Mouse (Mus musculus) kidney, embryonic 14.5 days (tissue): Measurements from ENCODE around the gene Ip6k1. TPM values are rescaled to one million over a fixed set of nuclear protein-coding genes. Genes with fewer than 3 reads are reported as not detected.

Experiments
- ATAC-seq: fragments of 200-750 bp; cut with Nextera tagmentation; 2 replicates; pipeline ENCODE4 v1.8.0; 2017; ENCODE audit warnings: moderate number of reproducible peaks, mild to moderate bottlenecking, moderate TSS enrichment, moderate library complexity; ENCODE audit not compliant: low FRiP score, low TSS enrichment
- H3K27ac ChIP-seq: fragments of 300-500 bp; sonication (generic); 2 replicates; pipeline ENCODE4 v1.5.1; 2014; ENCODE audit warnings: low read depth, mild to moderate bottlenecking, low read length, moderate library complexity, mixed read lengths
- H3K27me3 ChIP-seq: fragments of 300-500 bp; sonication (generic); 2 replicates; pipeline ENCODE4 v1.6.1; 2014; ENCODE audit warnings: mild to moderate bottlenecking, low read length; ENCODE audit not compliant: control insufficient read depth, insufficient read depth
- H3K36me3 ChIP-seq: fragments of 300-500 bp; sonication (generic); 2 replicates; pipeline ENCODE4 v1.6.1; 2014; ENCODE audit warnings: low read length, mixed read lengths; ENCODE audit not compliant: control insufficient read depth, insufficient read depth
- H3K4me1 ChIP-seq: fragments of 300-500 bp; sonication (generic); 2 replicates; pipeline ENCODE4 v1.6.1; 2014; ENCODE audit warnings: low read length, mixed read lengths; ENCODE audit not compliant: control insufficient read depth, insufficient read depth
- H3K4me2 ChIP-seq: fragments of 300-500 bp; sonication (generic); replicated peaks from 2 replicates; pipeline ENCODE4 v1.6.1; 2014; ENCODE audit warnings: low read depth, mild to moderate bottlenecking, low read length
- H3K4me3 ChIP-seq: fragments of 300-500 bp; sonication (generic); 2 replicates; pipeline ENCODE4 v1.5.1; 2014; ENCODE audit warnings: mild to moderate bottlenecking, low read length
- H3K9ac ChIP-seq: fragments of 300-500 bp; sonication (generic); 2 replicates; pipeline ENCODE4 v1.6.1; 2014; ENCODE audit warnings: low read depth, mild to moderate bottlenecking, low read length, moderate library complexity
- H3K9me3 ChIP-seq: fragments of 300-500 bp; sonication (generic); 2 replicates; pipeline ENCODE4 v1.6.1; 2016; ENCODE audit warnings: low read length; ENCODE audit not compliant: control insufficient read depth
- WGBS: fragments of 180-500 bp; shearing (Covaris S2); extraction: QIAGEN DNeasy Blood & Tissue Kit; methylation state at CpG from one replicate; pipeline ENCODE4 v1.1.7; 2014; 5-methylcytosine and 5-hydroxymethylcytosine counted together
- polyA plus RNA-seq: library from polyadenylated mRNA; unstranded; fragments of >200 nt; fragmentation: Nextera tagmentation; extraction: Ambion mirVana; gene quantifications from 2 replicates; pipeline ENCODE4 v1.2.1, GENCODE M21; 2014

Ip6k1 gene
- polyA plus RNA-seq, 1 experiment from 2014 or later: 28.4 TPM

- Histone ChIP-seq H3K27ac (no peak overlapping the region), H3K27me3 (no peaks in the 10 kb centered on the region), H3K9ac (no peak overlapping the region), H3K4me2 (no peak overlapping the region), H3K36me3 (peaks cover 51% of the 10 kb centered on the region), H3K4me3 (no peak overlapping the region), H3K4me1 (peaks cover 22% of the 10 kb centered on the region), H3K9me3 (no peaks in the 10 kb centered on the region)
- 93% methylated on average over 15 of the region's 15 CpGs for WGBS
- no peak for ATAC-seq
These were observed 49.1 kb downstream of the Ip6k1 start for GRCm38 (mm10) chr9:108051184-108051930.

DNA sequence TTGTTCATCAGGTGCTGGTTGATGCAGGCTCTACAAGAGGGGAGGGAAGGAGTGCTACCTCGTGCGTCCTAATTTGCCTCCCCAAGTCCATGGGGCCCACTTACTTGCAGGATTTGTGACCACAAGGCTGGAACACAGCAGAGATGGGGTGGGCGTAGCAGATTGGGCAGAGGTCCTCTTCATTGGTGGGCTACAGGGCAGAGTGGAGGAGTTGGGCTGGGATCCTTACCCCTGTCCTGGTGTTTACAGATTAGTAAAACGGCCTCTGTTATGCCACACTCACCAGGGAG lies 49.6 kb downstream of the Ip6k1 start:
- H3K9me3 ChIP-seq: no peaks in the 10 kb centered on the region
- H3K9ac ChIP-seq: no peak overlapping the region
- H3K36me3 ChIP-seq: peaks cover 48% of the 10 kb centered on the region
- ATAC-seq: no peak
- no peak overlapping the region for H3K27ac ChIP-seq
- no peaks in the 10 kb centered on the region for H3K27me3 ChIP-seq
- H3K4me1 ChIP-seq: peaks cover 22% of the 10 kb centered on the region
- WGBS: 79% methylated on average over 4 of the region's 4 CpGs
- H3K4me2 ChIP-seq: no peak overlapping the region
- no peak overlapping the region for H3K4me3 ChIP-seq

DNA sequence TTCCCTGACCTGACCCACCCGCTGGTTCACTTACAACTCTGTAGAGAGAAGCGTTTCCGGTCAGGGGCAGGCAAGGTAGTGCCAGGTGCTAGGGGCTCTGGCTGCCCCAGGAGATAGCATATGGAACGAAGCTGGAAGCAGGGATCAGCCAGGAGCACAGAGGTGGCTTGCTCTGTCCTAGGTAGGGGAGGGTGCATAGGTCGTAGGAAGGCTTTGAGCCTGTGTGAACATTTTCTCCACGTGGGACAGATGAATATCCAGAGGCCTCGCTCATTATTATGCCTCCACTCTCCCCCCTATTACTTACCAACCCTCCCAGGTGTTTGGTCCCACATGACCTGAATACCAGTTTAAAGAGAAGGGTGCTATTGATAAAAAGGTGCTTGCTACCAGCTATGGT lies 50.1 kb downstream of the Ip6k1 start:
- Histone ChIP-seq H3K27ac (no peak overlapping the region), H3K27me3 (no peaks in the 10 kb centered on the region), H3K9ac (no peak overlapping the region), H3K9me3 (no peaks in the 10 kb centered on the region), H3K36me3 (peaks cover 50% of the 10 kb centered on the region), H3K4me1 (peaks cover 22% of the 10 kb centered on the region), H3K4me2 (no peak overlapping the region), H3K4me3 (no peak overlapping the region)
- WGBS: 77% methylated on average over 7 of the region's 7 CpGs
- ATAC-seq: no peak

- Histone ChIP-seq H3K4me3 (0 out of 2 replicates have a peak within 1 kb of the TSS, but pooled peaks have one; percentile 6), H3K27me3 (no peaks in the 10 kb centered on the region), H3K4me2 (peak within 1 kb of the TSS; percentile 37), H3K4me1 (peaks cover 17% of the 10 kb centered on the region), H3K27ac (no peak within 1 kb of the TSS), H3K9me3 (no peaks in the 10 kb centered on the region), H3K36me3 (peaks cover 49% of the 10 kb centered on the region), H3K9ac (peak within 1 kb of the TSS; percentile 37; the same call in 1 of the 2 replicates)
- 57% methylated on average over 20 of the region's 20 CpGs for WGBS
- ATAC-seq: peak; percentile 53
These were observed 50.8 kb downstream of the Ip6k1 start, which contains the start of gene Amigo3 for GRCm38 (mm10) chr9:108052885-108053664. Amigo3 (plus strand) TSS chr9:108053159.

- Histone ChIP-seq H3K27me3 (no peaks in the 10 kb centered on the region), H3K9ac (0 out of 2 replicates have a peak overlapping the region, but pooled peaks have one; percentile 37), H3K27ac (no peak overlapping the region), H3K36me3 (peaks cover 56% of the 10 kb centered on the region), H3K4me2 (no peak overlapping the region), H3K4me1 (peaks cover 16% of the 10 kb centered on the region), H3K9me3 (no peaks in the 10 kb centered on the region), H3K4me3 (no peak overlapping the region)
- no peak for ATAC-seq
- WGBS: 90% methylated on average over 15 of the region's 15 CpGs
These were observed 51.4 kb downstream of the Ip6k1 start for GRCm38 (mm10) chr9:108053665-108054225.

DNA sequence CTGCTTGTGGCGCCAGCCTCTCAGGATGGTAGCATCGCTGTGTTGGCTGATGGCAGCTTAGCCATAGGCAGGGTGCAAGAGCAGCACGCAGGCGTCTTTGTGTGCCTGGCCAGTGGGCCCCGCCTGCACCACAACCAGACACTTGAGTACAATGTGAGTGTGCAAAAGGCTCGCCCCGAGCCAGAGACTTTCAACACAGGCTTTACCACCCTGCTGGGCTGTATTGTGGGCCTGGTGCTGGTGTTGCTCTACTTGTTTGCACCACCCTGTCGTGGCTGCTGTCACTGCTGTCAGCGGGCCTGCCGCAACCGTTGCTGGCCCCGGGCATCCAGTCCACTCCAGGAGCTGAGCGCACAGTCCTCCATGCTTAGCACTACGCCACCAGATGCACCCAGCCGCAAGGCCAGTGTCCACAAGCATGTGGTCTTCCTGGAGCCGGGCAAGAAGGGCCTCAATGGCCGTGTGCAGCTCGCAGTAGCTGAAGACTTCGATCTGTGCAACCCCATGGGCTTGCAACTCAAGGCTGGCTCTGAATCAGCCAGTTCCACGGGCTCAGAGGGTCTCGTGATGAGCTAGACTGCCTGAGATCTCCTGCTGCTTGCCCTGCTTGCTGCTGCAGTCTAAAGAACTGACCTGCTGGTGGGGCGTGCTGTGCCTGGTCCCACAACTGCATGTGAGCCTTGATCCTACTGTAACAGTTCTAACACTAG lies 52.2 kb downstream of the Ip6k1 start:
- no peak overlapping the region for H3K9ac ChIP-seq
- H3K4me1 ChIP-seq: peaks cover 16% of the 10 kb centered on the region
- no peak overlapping the region for H3K4me3 ChIP-seq
- no peak for ATAC-seq
- H3K9me3 ChIP-seq: no peaks in the 10 kb centered on the region
- H3K27ac ChIP-seq: no peak overlapping the region
- 92% methylated on average over 22 of the region's 22 CpGs for WGBS
- no peaks in the 10 kb centered on the region for H3K27me3 ChIP-seq
- no peak overlapping the region for H3K4me2 ChIP-seq
- H3K36me3 ChIP-seq: peaks cover 63% of the 10 kb centered on the region

DNA sequence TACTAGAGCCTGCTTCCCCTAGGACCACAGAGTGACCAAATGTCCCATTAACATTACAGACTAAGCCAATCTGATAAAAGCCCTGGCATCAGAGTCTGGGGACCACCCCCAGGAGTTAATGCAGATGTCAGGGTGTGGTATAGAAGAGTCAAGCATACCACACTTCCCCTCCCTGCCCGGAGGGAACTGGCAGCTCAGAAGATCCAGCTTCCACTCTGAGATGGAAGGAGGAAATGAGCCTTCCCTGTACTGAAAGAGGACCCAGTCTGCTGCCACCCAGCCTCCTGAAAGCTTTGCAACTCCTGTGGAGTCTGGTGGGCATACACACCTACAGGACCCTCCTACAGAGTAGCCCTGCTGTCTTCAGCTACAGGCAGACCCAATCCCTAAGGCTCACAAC lies 52.8 kb downstream of the Ip6k1 start:
- no peak overlapping the region for H3K4me2 ChIP-seq
- peaks cover 12% of the 10 kb centered on the region for H3K4me1 ChIP-seq
- H3K9ac ChIP-seq: no peak overlapping the region
- no peaks in the 10 kb centered on the region for H3K9me3 ChIP-seq
- WGBS: 75% methylated on average over 1 of the region's 1 CpGs
- H3K27me3 ChIP-seq: no peaks in the 10 kb centered on the region
- no peak for ATAC-seq
- H3K36me3 ChIP-seq: peaks cover 64% of the 10 kb centered on the region
- no peak overlapping the region for H3K27ac ChIP-seq
- H3K4me3 ChIP-seq: no peak overlapping the region

DNA sequence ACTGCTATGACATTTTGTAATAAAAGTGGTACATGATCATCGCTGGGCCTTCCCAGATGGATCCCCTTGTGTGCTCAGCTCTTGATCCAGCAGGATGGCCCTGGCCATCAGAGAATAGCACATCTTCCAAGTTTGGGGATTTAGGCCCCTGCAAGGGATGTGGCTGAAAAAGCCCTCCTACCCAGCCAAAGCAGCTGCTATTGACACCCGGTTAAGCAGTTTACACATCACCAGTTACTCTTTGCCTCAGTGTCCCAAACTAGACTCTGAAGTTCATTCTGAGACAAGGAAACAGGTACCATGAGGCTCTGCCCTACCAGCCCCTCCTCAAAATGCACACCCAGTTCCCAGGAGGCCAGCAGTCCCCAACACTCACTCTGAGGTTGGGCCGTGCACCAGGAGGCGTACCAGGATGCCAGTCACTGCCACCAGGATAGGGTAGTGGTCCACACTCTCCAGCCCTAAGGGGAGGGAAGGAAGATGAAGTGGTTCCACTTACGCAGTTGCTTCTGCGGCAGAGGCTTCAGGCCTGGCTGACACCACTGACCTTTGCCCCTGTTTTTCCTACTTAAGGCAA lies 53.4 kb downstream of the Ip6k1 start:
- Histone ChIP-seq H3K27me3 (no peaks in the 10 kb centered on the region), H3K4me2 (no peak overlapping the region), H3K9me3 (no peaks in the 10 kb centered on the region), H3K9ac (no peak overlapping the region), H3K27ac (no peak overlapping the region), H3K4me1 (peaks cover 11% of the 10 kb centered on the region; the same call in 1 of the 2 replicates), H3K4me3 (no peak overlapping the region), H3K36me3 (peaks cover 64% of the 10 kb centered on the region)
- 87% methylated on average over 6 of the region's 6 CpGs for WGBS
- no peak for ATAC-seq
